Mouse (Mus musculus) liver, embryonic 15.5 days (tissue): Measurements from ENCODE around the gene Txndc16. TPM values are rescaled to one million over a fixed set of nuclear protein-coding genes. Genes with fewer than 3 reads are reported as not detected.

Source experiments
- ATAC-seq: fragments of 200-750 bp; cut with Nextera tagmentation; 2 replicates; pipeline ENCODE4 v1.8.0; 2017; ENCODE audit warnings: moderate number of reproducible peaks, mild to moderate bottlenecking, moderate library complexity; ENCODE audit not compliant: insufficient read depth
- H3K27ac ChIP-seq: fragments of 300-500 bp; sonication (generic); replicated peaks from 2 replicates; pipeline ENCODE4 v1.5.1; 2015; ENCODE audit warnings: mild to moderate bottlenecking, inconsistent platforms
- H3K27me3 ChIP-seq: fragments of 300-500 bp; sonication (generic); 2 replicates; pipeline ENCODE4 v1.6.1; 2015; ENCODE audit warnings: mild to moderate bottlenecking, inconsistent platforms
- H3K36me3 ChIP-seq: fragments of 300-500 bp; sonication (generic); replicated peaks from 2 replicates; pipeline ENCODE4 v1.6.1; 2015; ENCODE audit warnings: moderate library complexity, mild to moderate bottlenecking, inconsistent platforms
- H3K4me1 ChIP-seq: fragments of 300-500 bp; sonication (generic); replicated peaks from 2 replicates; pipeline ENCODE4 v1.6.1; 2015; ENCODE audit warnings: inconsistent platforms
- H3K4me2 ChIP-seq: fragments of 300-500 bp; sonication (generic); 2 replicates; pipeline ENCODE4 v1.6.1; 2015; ENCODE audit warnings: moderate library complexity, mild to moderate bottlenecking, inconsistent platforms
- H3K4me3 ChIP-seq: fragments of 300-500 bp; sonication (generic); replicated peaks from 2 replicates; pipeline ENCODE4 v1.5.1; 2015; ENCODE audit warnings: mild to moderate bottlenecking, inconsistent platforms
- H3K9ac ChIP-seq: fragments of 300-500 bp; sonication (generic); 2 replicates; pipeline ENCODE4 v1.6.1; 2015; ENCODE audit warnings: moderate library complexity, mild to moderate bottlenecking, inconsistent platforms
- H3K9me3 ChIP-seq: fragments of 300-500 bp; sonication (generic); replicated peaks from 2 replicates; pipeline ENCODE4 v1.6.1; 2016; ENCODE audit warnings: inconsistent platforms
- WGBS: fragments of 180-500 bp; shearing (Covaris S2); methylation state at CpG from one replicate; pipeline ENCODE4 v1.1.7; 2015; ENCODE audit warnings: mixed read lengths; ENCODE audit not compliant: insufficient replicate concordance; 5-methylcytosine and 5-hydroxymethylcytosine counted together
- polyA plus RNA-seq: library from polyadenylated mRNA; unstranded; fragments of >200 nt; fragmentation: Nextera tagmentation; extraction: Ambion mirVana; gene quantifications from 2 replicates; pipeline ENCODE4 v1.2.1, GENCODE M21; 2015

Gene Txndc16
- polyA plus RNA-seq, 1 experiment from 2014 or later, result 2.2 TPM

- no peaks in the 10 kb centered on the region for H3K9me3 ChIP-seq
- H3K4me3 ChIP-seq, result no peak overlapping the region
- H3K36me3 ChIP-seq, result no peaks in the 10 kb centered on the region
- H3K4me2 ChIP-seq, result no peak overlapping the region
- 69% methylated on average over 4 of the region's 4 CpGs for WGBS
- H3K9ac ChIP-seq, result no peak overlapping the region
- no peaks in the 10 kb centered on the region for H3K27me3 ChIP-seq
- ATAC-seq, result no peak
- H3K27ac ChIP-seq, result no peak overlapping the region
- H3K4me1 ChIP-seq, result no peaks in the 10 kb centered on the region
These were observed 9.4 kb downstream of the Txndc16 start for GRCm38 (mm10) chr14:45210683-45211082.

DNA sequence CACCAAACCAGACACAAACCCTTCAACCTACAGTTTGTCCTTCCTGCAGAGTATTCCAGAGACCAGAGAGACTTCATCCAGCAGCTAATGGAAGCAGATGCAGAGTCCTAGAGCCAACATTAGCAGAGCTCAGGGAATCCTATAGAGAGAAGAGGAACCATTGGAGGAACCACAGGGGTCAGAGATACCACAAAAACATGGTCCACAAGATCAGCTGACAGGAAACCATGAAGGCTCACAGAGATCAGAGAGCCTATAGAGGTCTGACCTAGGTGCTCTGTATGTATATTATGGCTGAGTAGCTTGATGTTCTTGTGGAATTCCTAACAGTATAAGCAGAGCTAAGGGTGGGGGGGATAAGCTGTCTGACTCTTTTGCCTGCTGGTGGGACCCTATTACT is 19.5 kb downstream of the Txndc16 start:
- H3K27me3 ChIP-seq, result no peaks in the 10 kb centered on the region
- H3K9me3 ChIP-seq, result no peaks in the 10 kb centered on the region
- no peak overlapping the region for H3K27ac ChIP-seq
- no peak overlapping the region for H3K4me2 ChIP-seq
- H3K36me3 ChIP-seq, result no peaks in the 10 kb centered on the region
- no peak overlapping the region for H3K4me3 ChIP-seq
- H3K4me1 ChIP-seq, result no peaks in the 10 kb centered on the region
- no peak for ATAC-seq
- H3K9ac ChIP-seq, result no peak overlapping the region

DNA sequence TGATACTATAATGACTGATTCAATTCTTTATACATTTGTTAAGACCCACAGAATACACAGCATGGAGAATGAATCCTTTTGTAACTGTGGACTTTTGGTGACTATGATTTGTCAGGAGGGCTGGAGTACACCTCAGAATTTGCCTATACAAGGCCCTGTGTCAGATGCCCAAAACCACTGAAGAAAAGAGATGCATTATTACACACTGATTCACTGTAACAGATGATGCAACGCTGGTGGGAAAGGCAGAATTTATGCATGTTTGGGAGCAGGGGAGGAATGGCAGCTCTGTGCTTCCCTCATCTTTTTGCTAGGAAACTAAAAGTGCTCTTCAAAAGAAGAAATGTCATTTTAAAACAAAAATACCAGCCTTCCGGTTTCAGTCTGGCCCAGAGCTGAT is 29.1 kb downstream of the Txndc16 start:
- Histone ChIP-seq H3K36me3 (no peaks in the 10 kb centered on the region), H3K9ac (no peak overlapping the region), H3K9me3 (no peaks in the 10 kb centered on the region), H3K4me1 (no peaks in the 10 kb centered on the region), H3K4me3 (no peak overlapping the region), H3K27ac (no peak overlapping the region), H3K27me3 (no peaks in the 10 kb centered on the region), H3K4me2 (no peak overlapping the region)
- 54% methylated on average over 2 of the region's 2 CpGs for WGBS
- ATAC-seq, result no peak

DNA sequence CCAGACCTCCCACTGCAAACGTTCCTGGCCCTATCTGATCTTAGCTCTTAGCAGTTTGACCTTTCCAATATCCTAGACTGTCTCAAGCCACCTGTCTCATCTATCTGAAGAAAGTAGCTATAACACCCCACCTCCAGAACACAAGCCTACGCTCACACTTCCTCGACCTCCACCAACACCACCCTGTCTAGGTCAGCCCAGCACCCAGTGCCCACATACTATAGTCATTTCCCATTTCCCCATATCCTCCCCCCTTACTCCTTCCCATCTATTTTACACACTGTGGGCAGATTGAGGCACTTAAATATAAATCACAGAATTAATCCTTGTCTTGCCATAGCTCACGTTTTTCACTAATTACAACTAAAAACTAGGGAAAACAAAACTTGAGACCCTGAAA is 38.5 kb downstream of the Txndc16 start:
- Histone ChIP-seq H3K9me3 (no peaks in the 10 kb centered on the region), H3K4me1 (no peaks in the 10 kb centered on the region), H3K36me3 (no peaks in the 10 kb centered on the region), H3K27ac (no peak overlapping the region), H3K27me3 (no peaks in the 10 kb centered on the region), H3K9ac (no peak overlapping the region), H3K4me3 (no peak overlapping the region), H3K4me2 (no peak overlapping the region)
- ATAC-seq, result no peak
- WGBS, result 49% methylated on average over 4 of the region's 4 CpGs

DNA sequence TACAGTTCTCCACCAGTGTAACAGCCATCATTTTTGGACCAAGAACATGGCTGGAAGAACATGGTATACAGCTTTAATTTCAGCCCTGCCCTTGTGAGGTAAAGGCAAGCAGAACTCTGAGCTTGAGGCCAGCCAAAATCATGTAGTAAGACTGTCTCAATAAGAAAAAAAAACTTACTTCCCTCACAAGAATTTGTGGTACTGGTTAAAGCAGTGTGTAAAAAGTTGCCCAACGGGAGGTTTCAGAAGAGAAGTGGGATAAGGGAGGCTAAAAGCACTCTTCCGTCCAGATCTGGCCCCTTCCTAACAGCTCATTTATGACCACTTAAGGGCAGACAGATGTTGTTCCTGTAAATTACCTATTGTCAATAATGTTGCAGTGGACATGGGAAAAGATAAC is 40.5 kb downstream of the Txndc16 start:
- Histone ChIP-seq H3K4me3 (no peak overlapping the region), H3K9ac (no peak overlapping the region), H3K4me1 (no peaks in the 10 kb centered on the region), H3K4me2 (no peak overlapping the region), H3K36me3 (no peaks in the 10 kb centered on the region), H3K27me3 (no peaks in the 10 kb centered on the region), H3K27ac (no peak overlapping the region), H3K9me3 (no peaks in the 10 kb centered on the region)
- no peak for ATAC-seq
- WGBS, result 41% methylated on average over 2 of the region's 2 CpGs

GRCm38 (mm10) chr14:45179186-45179585 is 40.9 kb downstream of the Txndc16 start:
- no peak overlapping the region for H3K9ac ChIP-seq
- H3K4me2 ChIP-seq, result no peak overlapping the region
- no peaks in the 10 kb centered on the region for H3K9me3 ChIP-seq
- H3K4me3 ChIP-seq, result no peak overlapping the region
- ATAC-seq, result no peak
- no peaks in the 10 kb centered on the region for H3K4me1 ChIP-seq
- no peaks in the 10 kb centered on the region for H3K36me3 ChIP-seq
- 46% methylated on average over 2 of the region's 2 CpGs for WGBS
- H3K27me3 ChIP-seq, result no peaks in the 10 kb centered on the region
- H3K27ac ChIP-seq, result no peak overlapping the region

- Histone ChIP-seq H3K27ac (no peak overlapping the region), H3K4me2 (no peak overlapping the region), H3K4me3 (no peak overlapping the region), H3K27me3 (no peaks in the 10 kb centered on the region), H3K9me3 (no peaks in the 10 kb centered on the region), H3K36me3 (no peaks in the 10 kb centered on the region), H3K4me1 (no peaks in the 10 kb centered on the region), H3K9ac (no peak overlapping the region)
- no peak for ATAC-seq
- 70% methylated on average over 14 of the region's 14 CpGs for WGBS
These were observed 45.0 kb downstream of the Txndc16 start for GRCm38 (mm10) chr14:45175012-45175740.

DNA sequence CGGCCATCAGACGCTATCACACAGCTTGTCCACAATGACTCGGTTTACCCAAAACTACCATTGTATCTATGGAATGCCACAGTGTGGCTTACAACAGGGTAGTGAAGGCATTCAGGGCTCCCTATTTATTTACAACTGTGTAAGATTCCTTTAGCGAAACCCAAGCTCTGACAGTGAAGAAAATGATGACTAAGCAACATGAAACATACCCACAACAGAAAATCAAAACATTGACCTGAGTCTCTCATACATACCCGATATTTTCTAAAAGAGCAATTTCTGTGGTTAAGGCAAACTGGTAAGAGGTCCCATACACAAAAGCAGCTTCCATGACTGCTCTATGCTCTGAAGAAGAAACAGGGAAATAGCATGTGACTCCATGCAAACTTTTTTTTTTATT is 47.9 kb downstream of the Txndc16 start:
- no peaks in the 10 kb centered on the region for H3K9me3 ChIP-seq
- no peak overlapping the region for H3K4me3 ChIP-seq
- ATAC-seq, result no peak
- H3K27ac ChIP-seq, result no peak overlapping the region
- H3K4me1 ChIP-seq, result no peaks in the 10 kb centered on the region
- WGBS, result 75% methylated on average over 5 of the region's 5 CpGs
- no peak overlapping the region for H3K4me2 ChIP-seq
- no peak overlapping the region for H3K9ac ChIP-seq
- no peaks in the 10 kb centered on the region for H3K27me3 ChIP-seq
- no peaks in the 10 kb centered on the region for H3K36me3 ChIP-seq

GRCm38 (mm10) chr14:45167366-45167765 is 52.8 kb downstream of the Txndc16 start:
- WGBS, result 70% methylated on average over 8 of the region's 8 CpGs
- Histone ChIP-seq H3K9ac (no peak overlapping the region), H3K4me1 (no peaks in the 10 kb centered on the region), H3K27ac (no peak overlapping the region), H3K36me3 (no peaks in the 10 kb centered on the region), H3K27me3 (no peaks in the 10 kb centered on the region), H3K9me3 (no peaks in the 10 kb centered on the region), H3K4me2 (no peak overlapping the region), H3K4me3 (no peak overlapping the region)
- no peak for ATAC-seq

DNA sequence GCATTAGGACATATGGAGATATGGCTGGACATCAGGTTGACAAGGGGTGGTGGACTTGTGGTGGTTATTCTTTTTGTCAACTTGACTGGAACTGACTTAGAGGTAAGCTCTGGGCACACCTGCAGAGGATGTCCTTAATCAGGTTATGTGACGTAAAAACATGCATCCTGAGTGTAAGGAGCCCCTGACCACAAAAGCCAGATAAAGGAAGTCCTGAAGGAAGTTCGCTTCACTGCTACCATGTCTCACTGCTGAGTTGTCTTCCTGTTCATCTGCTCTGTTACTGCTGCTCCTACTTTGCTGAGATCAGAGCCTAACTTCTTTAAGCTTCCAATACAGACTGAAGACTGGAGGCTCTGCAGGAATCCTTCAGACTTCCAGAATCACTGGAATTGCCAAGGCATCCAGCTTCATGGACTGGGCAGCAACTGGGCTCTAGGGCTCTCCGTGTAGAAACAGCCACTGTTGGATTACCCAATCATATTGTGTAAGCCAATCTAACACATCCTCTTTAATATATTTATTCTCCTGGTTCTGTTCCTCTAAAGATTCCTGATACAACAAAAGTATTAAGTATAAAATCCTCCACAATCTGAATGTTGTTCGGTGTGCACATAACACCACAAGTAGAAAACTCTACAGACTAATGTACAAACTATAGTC is 64.5 kb downstream of the Txndc16 start:
- H3K9me3 ChIP-seq, result no peaks in the 10 kb centered on the region
- no peak overlapping the region for H3K4me3 ChIP-seq
- no peak for ATAC-seq
- H3K27ac ChIP-seq, result no peak overlapping the region
- no peaks in the 10 kb centered on the region for H3K27me3 ChIP-seq
- no peak overlapping the region for H3K9ac ChIP-seq
- 31% methylated on average over 4 of the region's 4 CpGs for WGBS
- H3K36me3 ChIP-seq, result no peaks in the 10 kb centered on the region
- no peaks in the 10 kb centered on the region for H3K4me1 ChIP-seq
- no peak overlapping the region for H3K4me2 ChIP-seq

- ATAC-seq, result no peak
- Histone ChIP-seq H3K27ac (no peak overlapping the region), H3K9ac (no peak overlapping the region), H3K4me3 (no peak overlapping the region), H3K4me2 (no peak overlapping the region), H3K9me3 (no peaks in the 10 kb centered on the region), H3K4me1 (no peaks in the 10 kb centered on the region), H3K36me3 (no peaks in the 10 kb centered on the region), H3K27me3 (no peaks in the 10 kb centered on the region)
- WGBS, result 80% methylated on average over 2 of the region's 2 CpGs
These were observed 66.9 kb downstream of the Txndc16 start for GRCm38 (mm10) chr14:45153258-45153657.

DNA sequence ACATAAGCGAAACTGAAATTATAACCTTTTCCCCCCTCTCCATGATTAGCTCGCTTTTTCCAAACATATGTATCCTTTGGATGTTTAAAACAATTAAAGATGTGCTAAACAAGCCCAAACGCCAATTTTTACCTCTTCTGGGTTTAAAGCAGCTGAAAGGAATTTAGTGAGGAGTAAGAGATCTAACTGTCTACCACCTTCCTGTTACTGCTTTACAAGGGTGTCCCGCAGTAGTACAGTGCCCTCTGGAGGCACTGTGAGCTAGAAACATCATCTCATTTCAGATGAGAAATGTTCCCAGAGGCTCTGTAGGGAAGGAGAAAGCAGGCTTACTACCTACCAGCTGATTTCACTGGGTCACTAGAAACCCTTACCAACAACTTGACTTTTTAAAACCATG is 77.6 kb downstream of the Txndc16 start:
- Histone ChIP-seq H3K4me1 (no peaks in the 10 kb centered on the region), H3K27me3 (no peaks in the 10 kb centered on the region), H3K9ac (no peak overlapping the region), H3K4me2 (no peak overlapping the region), H3K4me3 (no peak overlapping the region), H3K9me3 (no peaks in the 10 kb centered on the region), H3K27ac (no peak overlapping the region), H3K36me3 (no peaks in the 10 kb centered on the region)
- ATAC-seq, result no peak
- WGBS, result 34% methylated on average over 4 of the region's 4 CpGs
